Comparison of ENCODE assay signal across 10 mouse cellular contexts in genomic region chr10:130228246-130228645, GRCm38 (mm10). TPM values are rescaled to one million over a fixed set of nuclear protein-coding genes. Genes with fewer than 3 reads are reported as not detected.
DNase-seq lines count a peak whose midpoint lies in the region; ATAC-seq lines count a peak whose summit lies in the region.
"Had no signal": no experiment of that assay in that cellular context is flagged by ENCODE, and none has a peak within 500 bp of the region (broad histone marks: within the 10 kb centered on the region; RNA-seq: fewer than 3 reads in every experiment).

No protein-coding gene starts in this region.

- H3K4me2 ChIP-seq in forebrain, embryonic 12.5 days: no peak overlapping the region
- no peak overlapping the region for H3K4me2 ChIP-seq in intestine, embryonic 16.5 days (ENCODE audit: low read depth, low read length)
- H3K4me2 ChIP-seq: heart, embryonic 15.5 days had no signal

- no peaks in the 10 kb centered on the region for H3K4me1 ChIP-seq in forebrain, embryonic 12.5 days
- no peaks in the 10 kb centered on the region for H3K4me1 ChIP-seq in intestine, embryonic 16.5 days (ENCODE audit: control insufficient read depth, insufficient read depth, low read length)
- H3K4me1 ChIP-seq in limb, embryonic 10.5 days: no peaks in the 10 kb centered on the region
- H3K4me1 ChIP-seq: heart, embryonic 15.5 days had no signal

- no peaks in the 10 kb centered on the region for H3K27me3 ChIP-seq in forebrain, embryonic 12.5 days
- no peaks in the 10 kb centered on the region for H3K27me3 ChIP-seq in intestine, embryonic 16.5 days (replicated peaks; ENCODE audit: control insufficient read depth, insufficient read depth, low read length)
- H3K27me3 ChIP-seq in limb, embryonic 10.5 days (ENCODE audit: low read depth, poor library complexity, severe bottlenecking): no peaks in the 10 kb centered on the region
- H3K27me3 ChIP-seq: heart, embryonic 15.5 days had no signal

- no peak overlapping the region for H3K27ac ChIP-seq in forebrain, embryonic 12.5 days
- H3K27ac ChIP-seq in intestine, embryonic 16.5 days (ENCODE audit: low read length): no peak overlapping the region
- H3K27ac ChIP-seq in limb, embryonic 10.5 days: no peak overlapping the region
- H3K27ac ChIP-seq: heart, embryonic 15.5 days had no signal

- H3K4me3 ChIP-seq in forebrain, embryonic 12.5 days (replicated peaks): no peak overlapping the region
- no peak overlapping the region for H3K4me3 ChIP-seq in intestine, embryonic 16.5 days (ENCODE audit: low read length)
- H3K4me3 ChIP-seq in limb, embryonic 10.5 days: no peak overlapping the region
- H3K4me3 ChIP-seq: heart, embryonic 15.5 days had no signal

- H3K9me3 ChIP-seq in forebrain, embryonic 12.5 days: no peaks in the 10 kb centered on the region
- no peaks in the 10 kb centered on the region for H3K9me3 ChIP-seq in intestine, embryonic 16.5 days (ENCODE audit: control insufficient read depth, low read length)
- H3K9me3 ChIP-seq in limb, embryonic 10.5 days (replicated peaks): no peaks in the 10 kb centered on the region
- H3K9me3 ChIP-seq: heart, embryonic 15.5 days had no signal

- H3K9ac ChIP-seq in forebrain, embryonic 12.5 days: no peak overlapping the region
- no peak overlapping the region for H3K9ac ChIP-seq in intestine, embryonic 16.5 days (ENCODE audit: low read depth, low read length)
- H3K9ac ChIP-seq: heart, embryonic 15.5 days had no signal

- peak; percentile 79 for DNase-seq in 416B (ENCODE audit: low read depth)
- peak; percentile 77 for DNase-seq in ES-CJ7 (ENCODE audit: low read depth, low spot score)
- DNase-seq in c-Kit-positive CD71-positive TER-119-positive erythroid progenitor cells, embryonic 14.5 days (ENCODE audit: low spot score): peak; percentile 29
- peak; percentile 61 for DNase-seq in limb, embryonic 10.5 days (ENCODE audit: low spot score)
- DNase-seq in naive thymus-derived CD4-positive, alpha-beta T cell, adult 2 months (ENCODE audit: low read depth): peak; percentile 63
- peak; percentile 32 for DNase-seq in thymus, postnatal 25 days

- WGBS in forebrain, embryonic 12.5 days: 0% methylated on average over 1 of the region's 1 CpGs
- WGBS in intestine, embryonic 16.5 days: 5% methylated on average over 1 of the region's 1 CpGs
- 2% methylated on average over 1 of the region's 1 CpGs for WGBS in limb, embryonic 10.5 days

- ATAC-seq in forebrain, embryonic 12.5 days (ENCODE audit: low FRiP score): peak; percentile 91
- ATAC-seq in intestine, embryonic 16.5 days: peak; percentile 76; the same call in 1 of the 2 replicates

- H3K36me3 ChIP-seq in forebrain, embryonic 12.5 days (replicated peaks): no peaks in the 10 kb centered on the region
- no peaks in the 10 kb centered on the region for H3K36me3 ChIP-seq in intestine, embryonic 16.5 days (ENCODE audit: control insufficient read depth, insufficient read depth, low read length)
- no peaks in the 10 kb centered on the region for H3K36me3 ChIP-seq in limb, embryonic 10.5 days
- H3K36me3 ChIP-seq: heart, embryonic 15.5 days had no signal

RNA-seq across cellular contexts. Expression of gene Olfr827, which starts 14.0 kb away (rescaled TPM):
- polyA plus RNA-seq in forebrain, embryonic 12.5 days (2016; fragmentation: Nextera tagmentation; extraction: Ambion mirVana): not detected in 2 replicates
- not detected in 2 replicates for polyA plus RNA-seq in intestine, embryonic 16.5 days (2015; fragmentation: Nextera tagmentation; extraction: Ambion mirVana)
- polyA plus RNA-seq in limb, embryonic 10.5 days (2016; fragmentation: Nextera tagmentation; extraction: Ambion mirVana): not detected in 2 replicates
- polyA plus RNA-seq: heart, embryonic 15.5 days; stomach, embryonic 14.5 days had no signal

RNA-seq across cellular contexts. Expression of gene Olfr826, which starts 44.3 kb away (rescaled TPM):
- polyA plus RNA-seq in forebrain, embryonic 12.5 days (2016; fragmentation: Nextera tagmentation; extraction: Ambion mirVana): not detected in 2 replicates
- polyA plus RNA-seq in intestine, embryonic 16.5 days (2015; fragmentation: Nextera tagmentation; extraction: Ambion mirVana): not detected in 2 replicates
- not detected in 2 replicates for polyA plus RNA-seq in limb, embryonic 10.5 days (2016; fragmentation: Nextera tagmentation; extraction: Ambion mirVana)
- polyA plus RNA-seq: heart, embryonic 15.5 days; stomach, embryonic 14.5 days had no signal

RNA-seq across cellular contexts. Expression of gene Neurod4, which starts 51.8 kb away (rescaled TPM):
- polyA plus RNA-seq in forebrain, embryonic 12.5 days (2016; fragmentation: Nextera tagmentation; extraction: Ambion mirVana): 5.1 and 5.7 TPM in 2 replicates
- polyA plus RNA-seq in intestine, embryonic 16.5 days (2015; fragmentation: Nextera tagmentation; extraction: Ambion mirVana): 0.07 TPM in 1 of 2 replicates, not detected in the other
- polyA plus RNA-seq in limb, embryonic 10.5 days (2016; fragmentation: Nextera tagmentation; extraction: Ambion mirVana): 0.05 and 0.11 TPM in 2 replicates
- polyA plus RNA-seq: heart, embryonic 15.5 days; stomach, embryonic 14.5 days had no signal

Comparison
In these comparisons a context has a peak if more than half of its experiments do, and no peak if none do; other contexts are left out.
1. DNase-seq: peak in every context shown above with its lines; median percentile 79 in 416B; 77 in ES-CJ7; 63 in naive thymus-derived CD4-positive, alpha-beta T cell, adult 2 months; 61 in limb, embryonic 10.5 days; 32 in thymus, postnatal 25 days; 29 in c-Kit-positive CD71-positive TER-119-positive erythroid progenitor cells, embryonic 14.5 days.